Comparison of ENCODE assay signal across 8 mouse cellular contexts in the genomic region with DNA sequence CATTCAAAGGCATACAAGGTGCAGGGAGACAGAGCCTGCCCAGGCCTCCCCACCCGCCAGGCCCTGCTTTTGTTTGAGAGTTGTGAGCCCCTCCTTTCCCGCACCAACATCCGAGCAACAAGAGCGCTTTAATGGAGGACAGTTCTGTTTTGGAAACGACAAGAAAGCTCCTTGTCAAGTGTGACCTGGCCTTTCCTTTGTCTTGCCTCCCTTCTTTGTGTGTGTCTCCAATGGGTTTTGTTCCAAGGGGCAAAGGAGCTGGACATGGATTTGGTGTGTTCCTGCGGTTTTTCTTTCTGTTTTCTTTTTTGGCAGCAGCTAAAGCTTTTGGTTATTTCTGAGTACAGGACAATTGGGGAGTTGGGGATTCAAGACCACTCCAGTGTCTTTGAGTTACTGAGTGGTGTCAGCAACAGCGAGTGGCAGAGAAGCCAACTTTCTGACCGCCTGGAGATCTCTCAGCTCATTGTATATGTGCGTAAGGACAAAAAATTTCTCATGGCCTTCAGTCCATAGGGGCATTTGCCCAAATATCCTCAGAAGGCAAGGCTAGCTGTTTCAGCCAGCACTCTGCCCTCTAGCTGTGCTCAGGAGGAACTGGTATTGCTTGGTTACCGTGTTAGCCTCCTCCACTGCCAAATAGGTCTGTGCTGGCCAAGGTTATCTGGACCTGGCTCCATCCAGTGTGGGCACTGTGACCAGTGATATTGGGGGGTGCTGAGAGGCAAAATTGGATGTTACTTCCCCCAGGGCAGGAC.
DNase-seq lines count a peak whose midpoint lies in the region; ATAC-seq and TF ChIP-seq lines count a peak whose summit lies in the region.

No protein-coding gene starts in this region.

- H3K27me3 ChIP-seq in C2C12 (ENCODE audit: control insufficient read depth, insufficient read depth, insufficient read length) = no peaks in the 10 kb centered on the region
- H3K27me3 ChIP-seq in hindbrain, embryonic 15.5 days = no peaks in the 10 kb centered on the region

- H3K36me3 ChIP-seq in C2C12 (ENCODE audit: control insufficient read depth, insufficient read depth) = no peaks in the 10 kb centered on the region
- H3K36me3 ChIP-seq in hindbrain, embryonic 15.5 days = no peaks in the 10 kb centered on the region

- no peak overlapping the region for H3K9ac ChIP-seq in hindbrain, embryonic 15.5 days

- peak; percentile 50 for ATAC-seq in hindbrain, embryonic 15.5 days (ENCODE audit: low FRiP score, low read depth)
- no peak for ATAC-seq in monocyte, adult 5-6 weeks (replicated peaks; ENCODE audit: insufficient number of reproducible peaks, low FRiP score, low TSS enrichment, poor library complexity, severe bottlenecking)

- H3K4me2 ChIP-seq in hindbrain, embryonic 15.5 days = no peak overlapping the region

- no peak overlapping the region for H3K4me3 ChIP-seq in gastrocnemius, adult 2 months
- H3K4me3 ChIP-seq in C2C12 (ENCODE audit: insufficient read depth, poor library complexity, severe bottlenecking) = no peak overlapping the region
- H3K4me3 ChIP-seq in hindbrain, embryonic 15.5 days = no peak overlapping the region

- intact Hi-C loops in gastrocnemius, adult 2 months (cut with DNase I) = loop anchor here (2.0 kb wide), 1 partner anchor 175 kb away; no protein-coding TSS in a partner anchor
- intact Hi-C loops in gastrocnemius, postnatal 14 days (cut with DNase I; ENCODE audit: low total_unique reads) = loop anchor here (5.0 kb wide), 1 partner anchor 77 kb away; the partner anchor contains the start of gene Ssbp3
- intact Hi-C loops in left cerebral cortex, postnatal 36 days (cut with DNase I) = loop anchor here (2.0 kb wide), 1 partner anchor 79 kb away; the partner anchor contains the start of gene Ssbp3

- peak; percentile 71 for TF ChIP-seq CTCF in gastrocnemius, adult 2 months (IDR thresholded peaks at IDR 0.05)
- TF ChIP-seq CTCF in C2C12 (IDR thresholded peaks at IDR 0.05; ENCODE audit: control insufficient read depth, insufficient read depth, insufficient read length) = peak; percentile 53

- no peaks in the 10 kb centered on the region for H3K9me3 ChIP-seq in hindbrain, embryonic 15.5 days

- DNase-seq in gastrocnemius, adult 2 months = peak; percentile 58
- no peak for DNase-seq in gastrocnemius, postnatal 14 days
- peak; percentile 80 to 83 for DNase-seq in cerebellum, postnatal 10 days
- DNase-seq in retina, postnatal 1 day = peak; percentile 69
- no peak for DNase-seq in left cerebral cortex, postnatal 36 days (ENCODE audit: low spot score in 2 of 2)

- 10% methylated on average over 10 of the region's 10 CpGs for WGBS in hindbrain, embryonic 15.5 days

- peaks cover 87% of the 10 kb centered on the region for H3K4me1 ChIP-seq in hindbrain, embryonic 15.5 days (replicated peaks)

- peaks cover 41% of the 10 kb centered on the region for H3K79me3 ChIP-seq in C2C12 (ENCODE audit: low read depth)

- peak overlapping the region; percentile 29 for H3K27ac ChIP-seq in gastrocnemius, adult 2 months
- peak overlapping the region; percentile 65 for H3K27ac ChIP-seq in hindbrain, embryonic 15.5 days (replicated peaks)

- peaks cover 89% of the 10 kb centered on the region for H3K79me2 ChIP-seq in C2C12 (ENCODE audit: control insufficient read depth, insufficient read depth)

- no peak overlapping the region for H3ac ChIP-seq in C2C12 (ENCODE audit: control insufficient read depth, insufficient read length, low read depth)

TF ChIP-seq in C2C12, 6 proteins besides CTCF, POLR2A, EP300 and RAD21:
- TF ChIP-seq MYOG (IDR thresholded peaks at IDR 0.05; ENCODE audit: control insufficient read depth, extremely low read depth, insufficient read length) (no peak), MYOD1 (IDR thresholded peaks at IDR 0.05; ENCODE audit: control insufficient read depth, insufficient read length, low read depth) (no peak), USF1 (IDR thresholded peaks at IDR 0.05; ENCODE audit: low read depth) (no peak), CEBPB (IDR thresholded peaks at IDR 0.05; ENCODE audit: low read depth) (no peak), FOSL1 (IDR thresholded peaks at IDR 0.05; ENCODE audit: insufficient read depth, low read length, poor library complexity, severe bottlenecking) (no peak), MAX (IDR thresholded peaks at IDR 0.05) (no peak)

Comparison
In these comparisons a context has a peak if more than half of its experiments do, and no peak if none do; other contexts are left out.
1. DNase-seq: peak in gastrocnemius, adult 2 months (single experiment), cerebellum, postnatal 10 days (2 of 2) and retina, postnatal 1 day (single experiment); none in gastrocnemius, postnatal 14 days (single experiment) and left cerebral cortex, postnatal 36 days (0 of 2).